Mouse (Mus musculus) kidney, adult 2 months (tissue): Measurements from ENCODE around the gene Magohb. TPM values are rescaled to one million over a fixed set of nuclear protein-coding genes. Genes with fewer than 3 reads are reported as not detected.

Source experiments
- DNase-seq: peaks from one replicate; pipeline ENCODE4 v3.0.0; 2021
- H3K27ac ChIP-seq: fragments of 200-500 bp; 2 replicates; pipeline ENCODE4 v1.5.1; 2012; ENCODE audit warnings: low read depth, low read length, control low read depth, inconsistent platforms; ENCODE audit not compliant: insufficient read depth
- H3K27me3 ChIP-seq: fragments of 200-500 bp; replicated peaks from 2 replicates; pipeline ENCODE4 v1.6.1; 2012; ENCODE audit warnings: mild to moderate bottlenecking, moderate library complexity, low read length, inconsistent platforms; ENCODE audit not compliant: control insufficient read depth, insufficient read depth
- H3K36me3 ChIP-seq: fragments of 200-500 bp; 2 replicates; pipeline ENCODE4 v1.6.1; 2012; ENCODE audit warnings: mild to moderate bottlenecking, moderate library complexity, low read length, inconsistent platforms; ENCODE audit not compliant: control insufficient read depth, insufficient read depth
- H3K4me1 ChIP-seq: fragments of 200-500 bp; 2 replicates; pipeline ENCODE4 v1.6.1; 2011; ENCODE audit warnings: low read length; ENCODE audit not compliant: control insufficient read depth, insufficient read depth
- H3K4me3 ChIP-seq: fragments of 200-500 bp; 2 replicates; pipeline ENCODE4 v1.5.1; 2011; ENCODE audit warnings: mild to moderate bottlenecking, low read depth, low read length, control low read depth; ENCODE audit not compliant: insufficient read depth
- CTCF ChIP-seq: fragments of 200-500 bp; conservative IDR thresholded peaks from 2 replicates; pipeline ENCODE4 v1.5.1; 2011; ENCODE audit warnings: low read depth, mild to moderate bottlenecking, control low read depth, low read length, moderate library complexity, mixed read lengths; ENCODE audit not compliant: insufficient read depth, insufficient read length
- POLR2A ChIP-seq: fragments of 200-500 bp; IDR thresholded peaks from one replicate; pipeline ENCODE4 v1.6.1; 2011; ENCODE audit warnings: low read depth, low read length, control low read depth
- WGBS: fragments of 180-500 bp; shearing (Covaris S2); methylation state at CpG from one replicate; pipeline ENCODE4 v1.1.7; 2018; 5-methylcytosine and 5-hydroxymethylcytosine counted together
- polyA plus RNA-seq: library from polyadenylated mRNA; depleted of rRNA; stranded (reverse); fragments of >200 nt; gene quantifications from 2 replicates; pipeline ENCODE4 v1.2.3, GENCODE M21; 2012; rRNA removed

Gene Magohb
- polyA plus RNA-seq, 1 experiment, result 2.6 TPM

- H3K27me3 ChIP-seq, result peaks cover 1% of the 10 kb centered on the region; the same call in 1 of the 2 replicates
- WGBS, result 71% methylated on average over 3 of the region's 3 CpGs
- DNase-seq, result no peak
- no peak overlapping the region for H3K27ac ChIP-seq
- TF ChIP-seq CTCF (no peak), POLR2A (no peak)
- no peaks in the 10 kb centered on the region for H3K36me3 ChIP-seq
- H3K4me1 ChIP-seq, result no peaks in the 10 kb centered on the region
- H3K4me3 ChIP-seq, result no peak overlapping the region
Observed at GRCm38 (mm10) chr6:131262009-131262408, 31.0 kb downstream of the Magohb start.

GRCm38 (mm10) chr6:131247206-131247605 lies 45.8 kb downstream of the Magohb start, which contains the start of gene Klra2:
TSS of gene Klra2 (minus strand) at chr6:131247362.
- Histone ChIP-seq H3K27me3 (no peaks in the 10 kb centered on the region), H3K36me3 (no peaks in the 10 kb centered on the region), H3K27ac (no peak within 1 kb of the TSS), H3K4me1 (no peaks in the 10 kb centered on the region), H3K4me3 (no peak within 1 kb of the TSS)
- whole genome bisulfite sequencing, result 83% methylated on average over 2 of the region's 2 CpGs
- DNase-seq, result no peak
- TF ChIP-seq CTCF (no peak), POLR2A (no peak)

GRCm38 (mm10) chr6:131245081-131245480 lies 48.0 kb downstream of the Magohb start:
- Histone ChIP-seq H3K4me1 (no peaks in the 10 kb centered on the region), H3K4me3 (no peak overlapping the region), H3K36me3 (no peaks in the 10 kb centered on the region), H3K27ac (no peak overlapping the region), H3K27me3 (no peaks in the 10 kb centered on the region)
- no peak for DNase-seq
- WGBS, result 70% methylated on average over 2 of the region's 2 CpGs
- TF ChIP-seq CTCF (no peak), POLR2A (no peak)

Other genes with a start within 250 kb of the Magohb start
- 0.31 TPM in 1 of 2 replicates, not detected in the other for gene Klra2, start 45.9 kb downstream of the Magohb start, polyA plus RNA-seq
- gene Styk1, start 60.4 kb upstream of the Magohb start, polyA plus RNA-seq, result 2.1 and 2.2 TPM in 2 replicates
- 38.5 and 38.7 TPM in 2 replicates for gene Ybx3, start 95.2 kb upstream of the Magohb start, polyA plus RNA-seq
- not detected in 2 replicates for gene 5430401F13Rik, start 193.2 kb upstream of the Magohb start, polyA plus RNA-seq
- gene Gm6619, start 193.2 kb upstream of the Magohb start, polyA plus RNA-seq, result not detected in 2 replicates